Mouse (Mus musculus): ENCODE measurements around the gene Edf1. TPM values are rescaled to one million over a fixed set of nuclear protein-coding genes. Genes with fewer than 3 reads are reported as not detected.

The Edf1 gene
- total RNA-seq, 1 experiment from 2014 or later: 312 TPM

DNA sequence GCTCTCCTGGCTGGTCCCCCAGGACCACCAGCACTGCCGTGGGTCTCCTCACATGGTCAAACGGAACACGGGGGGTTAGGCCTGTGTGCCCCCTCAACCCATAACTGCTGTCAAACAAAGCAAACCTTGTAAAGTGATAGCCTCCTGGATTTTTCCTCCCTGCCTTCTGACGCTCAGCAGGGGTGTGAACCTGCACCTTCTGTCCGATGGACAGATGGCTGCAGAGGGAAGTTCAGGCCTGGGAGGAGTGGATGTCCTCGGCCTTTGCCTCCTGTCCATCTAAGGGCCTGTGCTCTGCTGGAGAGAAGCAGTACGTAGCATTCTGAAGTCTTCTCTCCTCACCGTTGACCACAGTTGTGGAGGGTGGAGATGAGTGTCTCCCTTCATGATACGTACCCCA lies 4.3 kb downstream of the Edf1 start:
- no peak for DNase-seq

DNA sequence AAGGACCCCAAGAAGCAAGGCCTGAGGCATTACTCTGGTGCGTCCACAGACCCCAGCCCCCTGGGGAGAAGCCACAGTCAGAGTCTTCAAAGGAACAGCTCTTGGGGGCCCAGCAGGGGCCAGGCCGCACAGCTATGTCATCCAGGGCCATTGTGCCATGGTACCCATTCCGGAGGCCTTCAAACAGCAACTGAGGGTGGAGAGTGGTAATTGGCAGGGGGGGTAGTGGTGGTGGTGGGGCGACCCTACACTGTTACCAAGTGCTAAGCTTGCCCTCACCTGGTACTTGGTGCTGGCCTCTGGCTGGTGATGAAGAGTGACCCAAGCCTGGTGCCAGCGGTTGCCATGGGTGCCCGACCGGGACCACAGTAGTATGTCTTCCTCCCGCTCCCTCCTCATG lies 8.1 kb downstream of the Edf1 start:
- no peak for DNase-seq

DNA sequence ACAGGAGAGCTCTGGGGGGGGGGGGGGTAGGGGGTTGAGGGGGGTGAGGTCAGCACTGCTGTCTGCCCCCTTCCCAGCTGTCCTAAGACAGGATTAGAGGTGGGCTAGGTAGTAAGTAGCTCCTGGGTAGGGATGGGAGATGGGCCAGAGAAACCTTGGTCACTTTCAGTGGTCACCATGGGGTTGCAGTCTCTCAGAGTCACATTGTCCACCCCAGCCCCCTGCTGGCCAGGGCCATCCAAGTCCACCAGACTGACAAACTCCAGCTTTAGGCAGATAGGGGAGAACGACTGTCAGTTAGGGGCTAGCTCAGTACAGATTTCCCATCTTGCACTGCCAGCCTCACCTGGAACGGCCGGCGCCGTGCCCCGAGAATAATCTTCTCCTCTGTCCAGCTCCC lies 8.9 kb downstream of the Edf1 start:
- peak; percentile 14 for DNase-seq

DNA sequence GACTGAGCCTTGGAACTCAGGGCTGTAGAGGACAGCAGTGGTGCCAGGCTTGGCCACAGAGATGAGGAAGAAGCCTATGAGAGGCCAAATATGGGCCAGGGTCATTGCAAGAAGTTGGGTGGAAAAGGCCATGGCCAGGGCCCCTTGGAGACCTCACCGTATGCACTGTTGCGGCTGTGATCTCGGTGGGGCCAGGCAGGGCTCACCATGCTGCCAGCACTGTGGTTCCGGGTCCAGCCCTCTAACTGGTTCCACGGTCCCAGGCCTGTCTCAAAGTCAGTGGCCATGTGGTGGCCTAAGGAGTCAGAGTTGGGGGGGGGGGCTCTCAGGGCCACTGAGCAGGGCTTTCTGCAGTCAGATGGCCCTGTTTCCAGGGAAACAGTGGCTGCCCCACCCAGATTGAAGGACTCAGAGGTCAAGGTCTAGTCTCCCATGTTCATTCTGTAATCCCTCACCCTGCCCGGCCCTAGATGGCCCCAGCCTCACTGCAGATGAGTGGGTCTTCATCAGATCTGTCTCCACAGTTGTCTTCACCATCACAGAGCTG lies 10.9 kb downstream of the Edf1 start:
- peak; percentile 42 for DNase-seq

DNA sequence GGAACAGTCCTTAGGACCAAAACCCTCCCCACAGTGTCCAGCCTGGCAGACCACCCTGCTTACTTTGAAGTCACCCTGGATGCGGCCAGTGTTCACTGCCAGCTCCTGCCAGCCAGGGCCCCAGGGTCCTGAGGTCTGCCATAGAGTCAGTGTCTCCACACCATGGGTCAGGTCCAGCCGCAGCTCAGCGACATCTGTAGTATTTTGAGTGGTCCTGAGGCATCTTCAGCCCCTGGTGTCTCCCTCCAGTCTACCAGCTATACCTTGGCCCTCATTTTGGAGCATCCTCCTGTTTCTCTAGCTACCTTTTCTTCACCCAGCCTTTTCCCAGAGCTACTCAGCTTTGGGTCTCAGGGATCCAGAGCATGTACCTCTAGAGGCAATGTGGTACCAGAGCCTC lies 11.7 kb downstream of the Edf1 start:
- DNase-seq: no peak

DNA sequence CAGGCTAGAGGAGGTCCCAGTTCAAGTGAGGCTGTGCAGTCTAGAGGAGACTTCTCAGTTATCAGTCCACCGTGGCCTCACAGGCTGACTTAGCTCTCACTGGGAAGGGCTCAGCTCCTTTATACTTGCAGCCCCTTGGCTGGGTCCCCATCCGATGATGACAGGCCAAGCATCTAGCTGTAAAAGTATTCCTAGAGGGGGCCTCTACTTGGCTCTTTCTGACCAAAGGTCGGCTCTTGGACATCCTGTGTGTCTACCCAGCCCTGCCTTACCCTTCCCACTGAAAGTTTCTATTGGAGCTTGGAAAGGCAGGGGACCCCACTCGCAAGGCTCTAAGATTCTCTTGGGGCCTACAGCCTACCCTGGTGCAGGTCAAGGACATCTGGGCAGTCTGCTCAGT lies 13.6 kb downstream of the Edf1 start:
- no peak for DNase-seq

DNA sequence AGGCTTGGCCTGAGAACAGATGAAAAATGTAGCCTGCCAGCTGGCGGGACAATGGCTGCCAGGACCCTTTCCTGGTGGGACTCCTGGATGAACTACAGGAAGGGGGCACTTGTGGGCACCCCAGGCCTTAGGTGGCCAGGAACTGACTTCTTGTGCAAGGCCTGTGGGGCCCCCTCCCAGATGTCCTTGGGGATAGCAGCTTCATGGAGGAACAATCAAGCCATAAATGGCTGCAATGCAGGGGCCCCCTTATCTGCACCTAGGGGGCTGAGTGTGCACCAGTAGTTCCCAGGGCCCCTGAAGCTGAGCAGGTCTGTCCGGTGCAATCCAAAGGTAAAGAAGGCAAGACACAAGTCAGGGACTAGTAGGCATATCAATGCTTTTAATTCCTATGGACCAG lies 15.4 kb downstream of the Edf1 start:
- no peak for DNase-seq

DNA sequence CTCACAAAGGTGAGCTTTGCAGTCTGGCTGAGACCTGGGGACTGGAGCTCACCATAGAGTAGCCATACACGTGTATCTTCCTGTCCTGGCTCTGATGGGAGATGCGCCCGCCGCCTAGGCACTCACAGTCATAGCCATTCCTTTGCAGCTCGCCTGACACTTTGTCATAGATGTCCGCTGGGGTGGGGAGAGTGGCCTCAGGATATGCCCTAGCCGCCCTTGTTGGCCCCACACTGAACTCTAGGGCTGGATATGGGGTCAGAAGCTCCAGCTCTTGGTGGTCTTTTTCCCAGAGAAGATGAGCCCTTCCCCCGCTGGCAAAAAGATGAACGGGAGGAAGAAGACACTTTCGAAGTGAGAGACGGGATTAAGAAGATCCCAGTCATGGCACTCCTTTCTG lies 16.5 kb downstream of the Edf1 start:
- DNase-seq: peak; percentile 44

DNA sequence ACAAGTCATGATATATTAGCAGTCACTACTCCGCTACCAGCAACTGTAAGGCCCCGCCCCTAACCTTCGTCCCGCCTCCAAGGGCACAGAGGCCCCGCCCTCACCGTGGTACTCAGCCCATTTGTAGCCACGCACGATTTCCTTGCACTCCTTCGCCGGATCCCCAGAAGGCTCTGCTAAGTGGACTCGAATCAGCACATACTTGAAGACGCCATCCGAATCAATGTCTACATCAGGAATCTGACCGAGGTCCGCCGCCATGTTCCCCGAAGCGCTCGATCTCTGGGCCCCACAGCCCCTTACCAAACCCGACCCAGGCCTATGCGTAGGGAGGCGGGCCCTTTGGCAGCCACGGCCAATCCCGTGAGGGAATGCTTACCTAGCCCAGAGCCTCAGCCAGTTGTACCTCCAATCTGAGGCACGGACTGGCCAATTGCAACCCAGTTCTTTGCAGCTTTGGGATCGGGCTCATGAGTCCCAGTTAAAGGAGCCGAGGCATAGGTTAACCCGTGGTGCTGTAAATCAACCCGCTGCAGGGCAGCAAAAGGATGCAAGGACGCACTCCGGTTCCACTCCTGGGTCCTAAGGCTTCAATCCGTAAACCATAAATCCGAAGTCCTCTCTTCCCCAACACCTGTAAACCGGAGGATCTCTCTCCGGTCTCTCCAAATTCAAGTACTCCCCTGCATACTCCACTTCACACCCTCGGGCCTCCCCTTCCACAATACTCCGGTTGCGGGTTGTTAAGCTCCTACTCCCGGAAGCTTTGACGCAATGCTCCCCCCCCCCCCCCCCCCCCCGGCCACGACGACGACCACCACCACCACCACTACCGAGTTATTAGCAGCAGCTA lies 17.2 kb downstream of the Edf1 start, which contains the start of the genes Mamdc4 and Phpt1:
Mamdc4 (minus strand) TSS at position 267 of the 853 bp plus-strand sequence.
Phpt1 (minus strand) TSS at position 646 of the 853 bp plus-strand sequence.
- DNase-seq: peak; percentile 97

DNA sequence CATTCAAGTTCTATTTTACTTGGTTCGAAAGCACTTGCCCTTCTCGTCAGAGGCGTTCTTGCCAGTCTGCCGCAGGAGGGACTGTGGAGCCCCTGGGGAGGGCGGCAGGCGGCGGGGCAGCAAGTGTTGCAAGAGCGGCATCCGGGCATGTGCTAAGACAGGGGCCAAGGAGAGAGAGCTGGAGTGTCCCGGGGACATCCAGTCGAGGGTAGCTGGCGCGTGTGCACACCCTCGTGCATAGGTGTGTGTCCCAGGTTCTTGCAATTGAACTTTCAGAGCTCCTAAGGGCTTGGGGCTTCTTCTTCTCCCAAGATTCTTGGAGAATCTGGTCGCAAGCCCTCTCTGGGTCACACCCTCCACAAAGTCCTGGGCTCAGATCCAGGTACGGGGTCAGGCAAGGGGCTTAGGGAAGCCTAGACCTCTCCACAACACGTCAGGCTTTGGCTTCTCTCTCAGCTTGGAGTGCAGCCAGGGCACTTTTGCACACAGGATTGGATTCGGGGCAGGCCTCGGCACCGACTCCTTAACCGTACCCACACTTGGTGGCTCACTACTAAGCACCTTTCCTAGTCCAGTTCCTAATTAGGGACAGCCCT lies 17.9 kb downstream of the Edf1 start:
- DNase-seq: peak; percentile 78

DNA sequence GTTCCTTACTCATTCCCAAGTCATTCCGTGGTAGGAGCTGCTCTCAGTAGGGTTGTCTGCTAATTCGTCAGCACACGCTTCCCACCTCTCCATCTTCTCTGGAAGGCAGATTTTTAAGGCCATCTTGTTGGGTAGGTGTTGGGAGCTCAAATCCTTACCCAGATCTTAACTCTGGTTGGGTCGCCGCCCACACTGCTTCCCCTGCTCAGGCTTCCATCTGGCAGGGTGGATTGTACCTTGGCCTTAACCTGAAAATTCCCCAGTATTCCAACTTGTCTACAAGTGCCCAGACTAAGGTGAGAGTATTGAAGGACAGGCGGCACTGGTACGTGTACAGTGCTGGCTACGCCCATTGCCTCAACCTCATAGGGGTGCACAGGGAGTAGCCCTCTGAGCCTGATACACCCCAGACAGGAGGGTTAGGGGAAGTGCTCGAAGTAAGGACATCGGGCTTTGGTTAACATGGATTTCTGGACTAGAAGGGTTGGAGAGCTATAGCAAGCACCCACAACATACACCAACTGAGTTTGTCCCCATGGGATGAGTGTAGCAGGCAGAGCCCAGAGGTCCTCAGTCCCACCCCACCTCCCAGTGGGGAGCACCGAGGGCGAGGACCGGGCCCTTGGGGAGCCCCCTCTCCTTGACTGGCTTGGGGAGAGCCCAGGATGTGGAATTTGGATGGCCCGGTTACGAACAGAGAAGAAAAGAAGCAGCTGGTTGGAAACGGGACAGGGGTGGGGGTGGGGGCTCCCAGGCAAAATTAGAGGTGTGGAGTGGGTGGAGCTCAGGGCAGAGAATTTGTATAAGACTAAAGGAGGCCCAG lies 18.6 kb downstream of the Edf1 start:
- no peak for DNase-seq

DNA sequence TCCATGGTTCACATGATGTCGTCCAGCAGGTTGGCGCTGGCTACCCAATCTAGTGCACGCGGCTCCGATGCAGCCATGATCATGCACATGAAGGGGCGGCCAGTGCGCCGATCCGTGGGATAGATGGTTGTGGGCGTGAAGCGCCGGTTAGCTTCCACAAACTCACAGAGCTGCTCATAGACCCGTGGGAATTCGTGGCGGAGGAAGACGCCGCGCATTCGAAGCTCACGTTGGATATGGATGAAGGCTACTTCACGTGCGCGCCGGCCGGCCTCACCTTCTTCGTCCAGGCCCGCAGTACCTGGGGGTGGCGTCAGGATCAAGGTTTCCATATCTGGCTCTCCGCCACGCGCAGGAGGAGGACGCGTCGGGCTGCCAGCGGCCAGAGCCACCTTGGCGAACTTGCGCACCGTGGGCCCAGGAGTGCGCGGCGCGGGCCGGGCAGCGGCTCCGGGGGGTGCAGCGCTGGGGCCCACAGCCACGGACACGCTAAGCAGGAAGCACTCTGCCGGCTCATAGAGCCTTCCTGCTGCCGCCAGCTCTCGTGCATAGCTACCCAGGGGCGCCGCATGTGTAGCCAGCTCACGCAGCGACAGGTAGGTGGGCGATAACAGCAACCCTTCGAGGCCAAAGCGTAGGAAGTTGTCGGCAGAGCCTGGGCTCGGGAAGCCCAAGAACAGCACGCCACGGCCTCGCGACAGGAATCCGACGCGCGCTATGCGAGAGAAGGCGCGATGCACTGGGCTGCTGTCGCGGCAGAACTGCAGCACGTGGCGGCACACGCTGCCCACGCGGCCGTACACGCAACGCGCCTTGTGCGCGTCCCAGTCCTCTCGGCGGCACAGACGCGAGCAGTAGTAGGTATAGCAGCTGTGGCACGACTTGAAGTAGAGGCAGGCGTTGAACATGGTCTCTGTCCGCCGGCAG lies 19.6 kb downstream of the Edf1 start:
- DNase-seq: peak; percentile 6

DNA sequence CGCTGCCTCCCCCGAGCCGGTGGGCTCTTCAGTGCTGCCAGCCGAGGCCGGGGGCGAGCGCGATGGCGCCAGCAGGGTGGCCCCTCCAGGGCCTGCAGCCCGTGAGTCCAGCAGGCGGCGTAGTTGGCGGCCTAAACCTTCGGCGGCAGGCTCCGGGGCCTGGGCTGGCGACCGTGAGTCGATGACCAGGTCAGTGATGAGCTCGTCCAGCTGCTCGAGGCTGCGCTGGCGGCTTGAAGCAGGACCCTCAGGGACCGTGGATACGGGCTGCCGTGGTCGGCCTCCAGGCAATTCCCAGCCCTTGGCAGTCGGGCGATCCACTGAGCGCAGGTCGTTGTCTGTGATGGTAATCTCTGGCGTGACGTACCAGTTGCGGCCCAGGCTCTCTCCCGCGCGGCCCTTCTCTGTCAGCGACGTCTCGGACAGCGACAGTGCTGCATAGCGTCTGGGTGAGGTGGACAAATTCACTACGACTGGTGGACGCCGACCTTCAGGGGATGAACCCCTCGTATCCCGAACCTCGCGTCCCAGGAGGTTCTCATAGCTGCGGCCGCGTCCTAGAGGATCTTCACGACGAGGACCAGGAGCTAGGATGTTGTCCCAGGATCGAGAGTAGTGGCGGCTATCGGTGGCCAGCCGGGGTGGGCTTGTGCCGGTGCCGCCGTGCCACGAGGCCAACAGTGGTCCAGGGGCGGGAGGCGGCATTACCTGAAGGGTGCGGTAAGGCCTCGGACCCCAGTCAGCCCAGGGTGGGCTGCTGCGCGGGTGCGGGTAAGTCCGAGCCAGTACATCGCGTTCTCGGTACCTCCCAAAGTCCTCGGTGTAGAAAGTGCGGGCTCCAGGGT lies 20.5 kb downstream of the Edf1 start:
- DNase-seq: peak; percentile 50

DNA sequence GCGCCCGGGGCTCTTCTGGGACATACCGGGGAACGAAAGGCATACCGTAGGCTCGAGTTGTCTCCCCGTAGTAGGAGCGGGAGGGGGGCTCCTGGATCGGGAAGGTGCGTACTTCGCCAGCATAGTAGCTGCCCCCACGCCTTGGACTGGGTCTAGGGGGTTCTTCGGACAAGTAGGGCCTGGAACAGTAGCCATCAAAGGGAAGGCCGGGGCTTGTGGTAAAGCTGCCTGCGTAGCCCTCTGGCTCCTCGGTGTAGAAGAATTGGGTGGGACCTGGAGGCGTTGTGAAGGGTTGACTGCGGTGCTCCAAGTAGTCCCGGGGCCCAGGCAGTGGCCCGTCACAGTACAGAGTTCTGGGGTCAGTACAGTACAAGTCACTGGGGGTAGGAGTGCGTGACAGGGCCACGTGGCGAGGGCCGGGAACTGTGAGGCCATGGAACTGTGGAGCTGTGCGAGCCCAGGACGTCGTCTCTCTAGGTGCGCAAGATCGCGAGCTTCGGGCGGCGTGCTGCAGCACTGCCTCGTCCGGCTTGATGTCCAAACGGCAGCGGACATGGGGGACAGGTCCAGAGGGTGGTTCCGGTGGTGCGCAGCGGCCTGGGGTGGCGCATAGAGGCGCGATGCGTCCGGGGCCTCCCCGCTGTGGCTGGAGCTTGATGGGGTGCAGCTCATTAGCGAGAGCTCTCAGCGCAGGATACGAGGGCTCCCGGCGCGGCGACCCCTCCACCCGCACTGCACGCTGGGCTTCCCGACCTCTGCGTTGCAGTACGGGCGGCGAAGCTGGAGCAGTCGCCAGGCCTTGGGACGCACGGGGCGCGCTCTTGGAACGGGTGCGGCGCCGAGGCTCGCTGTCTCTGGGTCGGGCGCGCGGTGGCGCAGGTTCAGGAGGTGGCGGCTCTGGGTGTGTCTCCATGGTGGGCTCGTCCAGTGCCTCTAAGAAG lies 21.4 kb downstream of the Edf1 start:
- DNase-seq: peak; percentile 23

DNA sequence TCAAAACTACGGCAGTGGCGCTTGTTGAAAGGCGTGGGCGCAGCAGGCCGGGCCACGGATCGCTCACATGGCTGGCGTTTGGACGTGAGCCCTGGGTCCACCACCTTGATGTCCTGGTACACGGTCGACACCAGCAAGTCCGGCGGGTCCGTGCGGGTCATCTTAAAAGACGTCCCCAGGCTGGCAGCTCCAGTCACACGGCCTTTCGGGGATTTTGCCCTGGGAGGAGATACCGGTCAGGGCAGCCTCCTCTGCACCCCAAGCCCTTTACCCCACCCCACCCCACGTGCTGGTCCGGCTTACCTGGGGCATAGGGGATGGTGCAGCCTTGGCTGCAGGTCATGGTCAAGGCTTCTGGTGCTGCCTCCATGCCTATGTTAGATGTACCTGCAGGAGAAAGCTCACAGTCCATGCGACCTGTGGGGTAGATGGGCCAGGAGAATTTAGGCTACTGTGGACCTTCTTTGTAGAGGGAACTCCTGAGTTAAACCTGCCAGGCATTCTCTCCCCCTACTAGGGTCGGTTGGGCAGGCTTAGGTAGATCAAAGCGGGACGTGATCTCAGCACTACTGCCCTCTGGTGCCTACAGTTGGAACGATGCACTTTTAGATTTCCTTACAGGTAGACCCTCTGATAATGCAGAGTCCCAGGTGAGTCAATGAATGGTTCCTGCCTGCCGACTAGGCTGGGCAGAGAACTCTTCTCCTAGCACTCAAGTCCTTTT lies 22.3 kb downstream of the Edf1 start:
- DNase-seq: peak; percentile 52

DNA sequence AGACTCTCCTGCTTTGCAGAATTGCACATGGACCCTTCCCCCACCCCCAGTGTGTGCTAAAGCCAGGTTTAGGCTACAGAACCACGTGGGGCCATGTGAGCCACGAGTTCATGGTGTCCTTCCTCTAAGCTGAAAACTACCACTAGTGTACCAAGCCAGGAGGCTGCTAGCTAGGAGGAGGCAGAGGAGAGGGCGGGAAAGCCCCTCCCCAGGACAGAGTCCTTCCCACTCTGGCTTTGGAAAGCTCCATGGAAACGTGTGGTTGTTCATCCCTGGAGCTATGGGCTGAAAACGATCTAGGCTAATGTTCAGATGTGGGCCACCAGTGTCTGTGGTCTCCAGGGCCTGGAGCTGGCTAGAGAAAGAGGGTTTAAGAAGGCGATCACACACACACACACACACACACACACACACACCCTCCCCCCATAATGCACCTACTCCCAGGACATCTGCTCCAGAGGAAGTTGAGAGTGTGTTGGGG lies 23.0 kb downstream of the Edf1 start:
- peak; percentile 7 for DNase-seq

DNA sequence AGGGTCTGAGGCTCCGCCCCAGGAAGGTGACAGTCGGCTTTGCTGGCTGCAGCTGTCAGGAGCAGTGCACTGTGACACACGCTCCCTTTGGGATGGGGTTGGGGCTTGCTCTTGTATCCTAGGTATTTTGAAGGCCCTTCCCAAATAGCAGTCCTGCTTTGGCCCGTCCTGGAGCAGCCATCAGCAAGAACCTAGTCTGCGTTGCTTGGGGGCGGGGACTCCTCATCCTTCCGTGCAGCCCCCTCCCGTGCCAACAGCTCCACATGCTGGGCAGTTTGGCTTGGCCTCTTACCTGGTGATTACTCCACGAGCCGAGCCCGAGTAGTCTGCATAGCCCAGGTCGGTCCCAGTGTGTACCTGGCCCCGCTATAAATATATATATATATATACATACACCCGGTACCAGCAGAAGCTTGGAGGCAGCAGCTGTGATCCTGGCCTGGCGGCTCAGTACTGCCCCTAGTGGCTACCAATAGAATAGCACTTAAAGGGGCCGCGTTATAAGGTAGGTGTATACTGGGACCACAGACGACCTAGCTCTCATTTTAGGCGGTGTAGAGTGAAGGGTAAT lies 23.7 kb downstream of the Edf1 start, which contains the start of gene Ajm1:
Ajm1 (minus strand) TSS at position 464 of the 571 bp plus-strand sequence.
- peak; percentile 77 for DNase-seq

DNA sequence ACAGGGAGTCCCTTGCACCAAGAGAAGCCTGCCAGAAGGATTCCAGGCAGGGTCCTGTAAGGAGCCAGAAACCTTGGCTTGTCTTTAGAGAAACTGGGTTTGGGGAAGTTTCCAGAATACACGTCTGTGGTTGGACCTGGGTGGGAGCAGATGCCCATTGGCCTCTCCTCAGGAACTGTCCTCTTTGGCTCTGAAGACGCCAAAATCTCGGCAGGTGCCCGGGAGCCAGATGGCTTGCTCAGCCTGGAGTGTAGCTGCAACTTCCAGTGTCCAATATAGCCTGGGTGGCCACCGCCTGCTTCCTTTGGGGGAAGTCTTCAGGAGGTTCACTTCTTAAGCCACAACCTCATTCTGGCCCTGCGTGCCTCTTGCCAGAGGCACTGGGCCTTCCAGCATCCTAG lies 24.3 kb downstream of the Edf1 start:
- DNase-seq: peak; percentile 30
